Mouse (Mus musculus) layer of hippocampus, postnatal 36 days (tissue): Measurements from ENCODE around the gene Lamtor1. TPM values are rescaled to one million over a fixed set of nuclear protein-coding genes. Genes with fewer than 3 reads are reported as not detected.
A peak's percentile ranks its signal among the peaks of the same experiment; 100 is the strongest.

Experiments
- DNase-seq, 2 experiments: peaks; one replicate each; pipeline ENCODE4 v3.0.0; 2022
- microRNA-seq, 2 experiments: library from miRNA; unstranded; fragments of <30 nt; microRNA quantifications; one replicate each; pipeline ENCODE4 v1.2.0; 2021
- total RNA-seq, 2 experiments: library from RNA; stranded (reverse); gene quantifications; 2 replicates each; pipeline ENCODE4 v1.2.3; 2021

Lamtor1 gene
- total RNA-seq, 2 experiments from 2014 or later, result 87.9 to 90.5 TPM

GRCm38 (mm10) chr7:101956481-101956880 lies 50.8 kb downstream of the Lamtor1 start:
- DNase-seq, result no peak

- DNase-seq, result no peak
Measured at GRCm38 (mm10) chr7:101956911-101957310, 51.2 kb downstream of the Lamtor1 start.

- no peak for DNase-seq
Measured at GRCm38 (mm10) chr7:101962829-101963228, 57.1 kb downstream of the Lamtor1 start.

- DNase-seq, result no peak
Measured at GRCm38 (mm10) chr7:101963621-101964020, 57.9 kb downstream of the Lamtor1 start.

- DNase-seq, result no peak
Measured at GRCm38 (mm10) chr7:101964551-101964950, 58.8 kb downstream of the Lamtor1 start.

GRCm38 (mm10) chr7:101965606-101966005 lies 59.9 kb downstream of the Lamtor1 start:
- DNase-seq, result no peak

- no peak for DNase-seq
Measured at GRCm38 (mm10) chr7:101967256-101967655, 61.6 kb downstream of the Lamtor1 start.

GRCm38 (mm10) chr7:101968751-101969150 lies 63.0 kb downstream of the Lamtor1 start:
- no peak for DNase-seq

- peak; percentile 85 to 87 for DNase-seq
Measured at GRCm38 (mm10) chr7:101969694-101970428, 64.2 kb downstream of the Lamtor1 start.

GRCm38 (mm10) chr7:101970429-101970775 lies 64.7 kb downstream of the Lamtor1 start:
- peak; percentile 77 to 79 for DNase-seq

- peak; percentile 79 to 81 for DNase-seq
Measured at GRCm38 (mm10) chr7:101970821-101971461, 65.2 kb downstream of the Lamtor1 start.

- no peak for DNase-seq
Measured at GRCm38 (mm10) chr7:101971721-101972120, 66.0 kb downstream of the Lamtor1 start.

GRCm38 (mm10) chr7:101973730-101974129 lies 68.0 kb downstream of the Lamtor1 start:
- no peak for DNase-seq

- DNase-seq, result peak in 1 of 2 experiments; percentile 40
Measured at GRCm38 (mm10) chr7:101974505-101974904, 68.8 kb downstream of the Lamtor1 start.

Small RNAs within 50 kb of the gene (microRNA-seq; reads per million reads assigned to microRNA genes)
- gene Gm22655, result 0 reads per million in 2 experiments

Other genes starting within 250 kb of the Lamtor1 start
- gene Clpb, start 242.3 kb upstream of the Lamtor1 start, total RNA-seq, result 10 to 100 TPM; 53.1 to 54.7 TPM
- gene Phox2a, start 87.6 kb upstream of the Lamtor1 start, total RNA-seq, result not detected
- 10 to 100 TPM; 28.7 to 29.2 TPM for gene Inppl1, start 67.7 kb upstream of the Lamtor1 start, total RNA-seq
- gene Folr2, start 48.7 kb upstream of the Lamtor1 start, total RNA-seq, result not detected
- gene Anapc15, start 42.2 kb upstream of the Lamtor1 start, total RNA-seq, result 10 to 100 TPM; 27.9 to 30.1 TPM
- gene Folr1, start 35.1 kb upstream of the Lamtor1 start, total RNA-seq, result 1 to 10 TPM in 1 of 2 experiments, under 1 TPM in 1; 0.62 to 4.9 TPM
- not detected for gene Tomt, start 455 bp downstream of the Lamtor1 start, total RNA-seq
- 1 to 10 TPM; 4.8 to 5.7 TPM for gene Lrrc51, start 28.0 kb downstream of the Lamtor1 start, total RNA-seq
- gene Numa1, start 28.2 kb downstream of the Lamtor1 start, total RNA-seq, result 100 to 1,000 TPM; 101 to 112 TPM
- 10 to 100 TPM in 1 of 2 experiments, 1 to 10 TPM in 1; 7.8 to 11.0 TPM for gene Il18bp, start 112.8 kb downstream of the Lamtor1 start, total RNA-seq
- gene Rnf121, start 159.6 kb downstream of the Lamtor1 start, total RNA-seq, result 10 to 100 TPM; 39.5 to 51.6 TPM
- 10 to 100 TPM; 27.5 to 30.0 TPM for gene Xndc1, start 159.6 kb downstream of the Lamtor1 start, total RNA-seq
- gene Xntrpc, start 159.8 kb downstream of the Lamtor1 start, total RNA-seq, result 1 to 10 TPM; 2.2 to 2.4 TPM
- gene Trpc2, start 177.2 kb downstream of the Lamtor1 start, total RNA-seq, result 1 to 10 TPM; 1.4 to 2.5 TPM
- gene Art1, start 195.8 kb downstream of the Lamtor1 start, total RNA-seq, result not detected
- gene Art5, start 203.6 kb downstream of the Lamtor1 start, total RNA-seq, result not detected
- not detected for gene Chrna10, start 210.9 kb downstream of the Lamtor1 start, total RNA-seq